Mouse (Mus musculus) myocyte (in vitro differentiated cells): Measurements from ENCODE around the gene Pycr2. TPM values are rescaled to one million over a fixed set of nuclear protein-coding genes. Genes with fewer than 3 reads are reported as not detected.

Source experiments
- H3K27me3 ChIP-seq: one replicate; pipeline ENCODE4 v1.6.1; 2011; ENCODE audit not compliant: control insufficient read depth, insufficient read depth, insufficient read length
- H3K36me3 ChIP-seq: one replicate; pipeline ENCODE4 v1.6.1; 2011; ENCODE audit not compliant: control insufficient read depth, insufficient read depth
- H3K4me2 ChIP-seq: one replicate; pipeline ENCODE4 v1.6.1; 2011; ENCODE audit warnings: low read depth, control low read depth
- H3K4me3 ChIP-seq: one replicate; pipeline ENCODE4 v1.5.1; 2011; ENCODE audit warnings: mild to moderate bottlenecking, control low read depth, moderate library complexity
- H3K79me2 ChIP-seq: one replicate; pipeline ENCODE4 v1.6.1; 2011; ENCODE audit not compliant: control insufficient read depth, insufficient read depth
- H3ac ChIP-seq: one replicate; pipeline ENCODE4 v1.6.1; 2011; ENCODE audit not compliant: control insufficient read depth, insufficient read length
- CEBPB ChIP-seq: IDR thresholded peaks from 2 replicates; pipeline ENCODE4 v1.6.1; 2011; ENCODE audit warnings: mild to moderate bottlenecking, moderate library complexity; ENCODE audit not compliant: poor library complexity, insufficient read depth, severe bottlenecking
- E2F4 ChIP-seq: IDR thresholded peaks from one replicate; pipeline ENCODE4 v1.6.1; 2011; ENCODE audit warnings: mild to moderate bottlenecking, control low read depth, moderate library complexity; ENCODE audit not compliant: insufficient read depth
- MAX ChIP-seq: IDR thresholded peaks from one replicate; pipeline ENCODE4 v1.6.1; 2011; ENCODE audit warnings: low read depth, mild to moderate bottlenecking, control low read depth
- MYOD1 ChIP-seq, 3 experiments: IDR thresholded peaks; one replicate each; pipeline ENCODE4 v1.6.1; 2011; ENCODE audit warnings: control low read depth in 2 of 3, low read depth in 2 of 3, mild to moderate bottlenecking in 2 of 3, moderate library complexity in 1 of 3; ENCODE audit not compliant: insufficient read length in 2 of 3, control insufficient read depth in 1 of 3
- MYOG ChIP-seq, 3 experiments: IDR thresholded peaks; one replicate each; pipeline ENCODE4 v1.6.1; 2011; ENCODE audit warnings: control low read depth in 2 of 3, low read depth in 2 of 3, mild to moderate bottlenecking in 2 of 3; ENCODE audit not compliant: insufficient read length in 2 of 3, control insufficient read depth in 1 of 3, insufficient read depth in 1 of 3
- POLR2A ChIP-seq: IDR thresholded peaks from one replicate; pipeline ENCODE4 v1.6.1; 2011; ENCODE audit warnings: low read depth, mild to moderate bottlenecking, control low read depth, moderate library complexity; ENCODE audit not compliant: insufficient read length
- POLR2AphosphoS2 ChIP-seq: IDR thresholded peaks from one replicate; pipeline ENCODE4 v1.6.1; 2011; ENCODE audit warnings: low read depth, control low read depth; ENCODE audit not compliant: insufficient read length
- REST ChIP-seq: IDR thresholded peaks from one replicate; pipeline ENCODE4 v1.6.1; 2011; ENCODE audit warnings: mild to moderate bottlenecking, control low read depth, moderate library complexity; ENCODE audit not compliant: insufficient read depth, insufficient read length
- SRF ChIP-seq: IDR thresholded peaks from one replicate; pipeline ENCODE4 v1.6.1; 2011; ENCODE audit warnings: low read depth; ENCODE audit not compliant: control insufficient read depth, insufficient read length
- TCF12 ChIP-seq: IDR thresholded peaks from one replicate; pipeline ENCODE4 v1.6.1; 2011; ENCODE audit warnings: mild to moderate bottlenecking, control low read depth; ENCODE audit not compliant: poor library complexity, insufficient read depth, severe bottlenecking
- TCF3 ChIP-seq: IDR thresholded peaks from one replicate; pipeline ENCODE4 v1.6.1; 2011; ENCODE audit warnings: low read depth, control low read depth; ENCODE audit not compliant: insufficient read length
- USF1 ChIP-seq: IDR thresholded peaks from one replicate; pipeline ENCODE4 v1.6.1; 2011; ENCODE audit warnings: low read depth, mild to moderate bottlenecking, control low read depth, moderate library complexity
- polyA plus RNA-seq: library from polyadenylated mRNA; unstranded; fragments of >200 nt; fragmentation: generic; extraction: Trizol; gene quantifications from one replicate; pipeline ENCODE4 v1.2.1, GENCODE M21; 2012; ENCODE audit warnings: missing spikeins

The Pycr2 gene
- polyA plus RNA-seq, 1 experiment = 52.6 TPM

GRCm38 (mm10) chr1:180952085-180952746 lies 48.1 kb downstream of the Pycr2 start:
- Histone ChIP-seq H3ac (no peak overlapping the region), H3K36me3 (peaks cover 30% of the 10 kb centered on the region), H3K4me2 (no peak overlapping the region), H3K79me2 (no peaks in the 10 kb centered on the region), H3K27me3 (no peaks in the 10 kb centered on the region), H3K4me3 (no peak overlapping the region)
- TF ChIP-seq SRF (no peak), CEBPB (no peak), TCF12 (no peak), USF1 (no peak), MYOD1 (IDR thresholded peaks at IDR 0.05; ENCODE audit: control insufficient read depth in 1 of 3, insufficient read length in 2 of 3, low read depth in 2 of 3) (no peak), POLR2AphosphoS2 (no peak), POLR2A (no peak), MAX (no peak), E2F4 (no peak), REST (no peak), MYOG (IDR thresholded peaks at IDR 0.05; ENCODE audit: control insufficient read depth in 1 of 3, insufficient read depth in 1 of 3, insufficient read length in 2 of 3, low read depth in 2 of 3) (no peak), TCF3 (no peak)

- Histone ChIP-seq H3K36me3 (peaks cover 26% of the 10 kb centered on the region), H3K79me2 (no peaks in the 10 kb centered on the region), H3K4me3 (no peak overlapping the region), H3K4me2 (no peak overlapping the region), H3K27me3 (no peaks in the 10 kb centered on the region), H3ac (no peak overlapping the region)
- TF ChIP-seq MAX = no peak
- no peak for TF ChIP-seq MYOG (IDR thresholded peaks at IDR 0.05; ENCODE audit: control insufficient read depth in 1 of 3, insufficient read depth in 1 of 3, insufficient read length in 2 of 3, low read depth in 2 of 3)
- TF ChIP-seq POLR2AphosphoS2 = no peak
- no peak for TF ChIP-seq POLR2A
- no peak for TF ChIP-seq E2F4
- TF ChIP-seq USF1 = no peak
- no peak for TF ChIP-seq CEBPB
- no peak for TF ChIP-seq TCF12
- no peak for TF ChIP-seq TCF3
- TF ChIP-seq MYOD1 (IDR thresholded peaks at IDR 0.05; ENCODE audit: control insufficient read depth in 1 of 3, insufficient read length in 2 of 3, low read depth in 2 of 3) = no peak
- TF ChIP-seq SRF = no peak
- no peak for TF ChIP-seq REST
Observed at GRCm38 (mm10) chr1:180952808-180953207, 48.7 kb downstream of the Pycr2 start.

GRCm38 (mm10) chr1:180956401-180956800 lies 52.3 kb downstream of the Pycr2 start:
- Histone ChIP-seq H3K79me2 (no peaks in the 10 kb centered on the region), H3K4me3 (no peak overlapping the region), H3ac (no peak overlapping the region), H3K27me3 (no peaks in the 10 kb centered on the region), H3K36me3 (peaks cover 32% of the 10 kb centered on the region), H3K4me2 (no peak overlapping the region)
- TF ChIP-seq TCF3 (no peak), REST (no peak)

- peaks cover 28% of the 10 kb centered on the region for H3K36me3 ChIP-seq
- H3K27me3 ChIP-seq = no peaks in the 10 kb centered on the region
- H3ac ChIP-seq = no peak overlapping the region
- no peak overlapping the region for H3K4me2 ChIP-seq
- H3K4me3 ChIP-seq = no peak overlapping the region
- no peaks in the 10 kb centered on the region for H3K79me2 ChIP-seq
- no peak for TF ChIP-seq TCF3
- TF ChIP-seq REST = no peak
- TF ChIP-seq CEBPB = no peak
- TF ChIP-seq MYOD1 (IDR thresholded peaks at IDR 0.05; ENCODE audit: control insufficient read depth in 1 of 3, insufficient read length in 2 of 3, low read depth in 2 of 3) = no peak
- TF ChIP-seq SRF = no peak
- TF ChIP-seq USF1 = no peak
- TF ChIP-seq POLR2A = no peak
- TF ChIP-seq E2F4 = no peak
- TF ChIP-seq POLR2AphosphoS2 = no peak
- TF ChIP-seq MYOG (IDR thresholded peaks at IDR 0.05; ENCODE audit: control insufficient read depth in 1 of 3, insufficient read depth in 1 of 3, insufficient read length in 2 of 3, low read depth in 2 of 3) = no peak
- no peak for TF ChIP-seq MAX
- TF ChIP-seq TCF12 = no peak
Observed at GRCm38 (mm10) chr1:180956973-180957381, 52.9 kb downstream of the Pycr2 start.

Other genes with a start within 250 kb of the Pycr2 start
- not detected for gene Mixl1, start 207.3 kb upstream of the Pycr2 start, polyA plus RNA-seq
- gene Acbd3, start 178.2 kb upstream of the Pycr2 start, polyA plus RNA-seq = 13.6 TPM
- 597 TPM for gene H3f3a, start 90.3 kb upstream of the Pycr2 start, polyA plus RNA-seq
- 15.3 TPM for gene Sde2, start 53.2 kb upstream of the Pycr2 start, polyA plus RNA-seq
- not detected for gene Lefty2, start 11.2 kb upstream of the Pycr2 start, polyA plus RNA-seq
- gene Lefty1, start 30.7 kb downstream of the Pycr2 start, polyA plus RNA-seq = 2.9 TPM
- 45.5 TPM for gene Tmem63a, start 38.1 kb downstream of the Pycr2 start, polyA plus RNA-seq
- 116 TPM for gene Ephx1, start 116.6 kb downstream of the Pycr2 start, polyA plus RNA-seq
- gene 9130409I23Rik, start 146.9 kb downstream of the Pycr2 start, polyA plus RNA-seq = not detected
- 7.8 TPM for gene Nvl, start 239.9 kb downstream of the Pycr2 start, polyA plus RNA-seq
- gene Cnih4, start 240.4 kb downstream of the Pycr2 start, polyA plus RNA-seq = 56.8 TPM